In genomic region chr16:45094136-45094756, GRCm38 (mm10) we compare ENCODE assay signal across 9 mouse cellular contexts. TPM values are rescaled to one million over a fixed set of nuclear protein-coding genes. Genes with fewer than 3 reads are reported as not detected.
DNase-seq lines count a peak whose midpoint lies in the region; ATAC-seq and TF ChIP-seq lines count a peak whose summit lies in the region.
"Had no signal": no experiment of that assay in that cellular context is flagged by ENCODE, and none has a peak within 500 bp of the region (broad histone marks: within the 10 kb centered on the region; RNA-seq: fewer than 3 reads in every experiment).

No protein-coding gene starts in this region.

- no peak for TF ChIP-seq EP300 in heart, postnatal 0 days (IDR thresholded peaks at IDR 0.05; ENCODE audit: low read depth)
- no peak for TF ChIP-seq EP300 in stomach, postnatal 0 days (optimal IDR thresholded peaks at IDR 0.05)

- H3K9me3 ChIP-seq in heart, postnatal 0 days (replicated peaks; ENCODE audit: control insufficient read depth, low read length): no peaks in the 10 kb centered on the region
- no peaks in the 10 kb centered on the region for H3K9me3 ChIP-seq in liver, embryonic 16.5 days (replicated peaks; ENCODE audit: control insufficient read depth, low read length)
- no peaks in the 10 kb centered on the region for H3K9me3 ChIP-seq in stomach, postnatal 0 days (ENCODE audit: control insufficient read depth, low read length)

- peak overlapping the region; percentile 60 for H3K9ac ChIP-seq in heart, postnatal 0 days (replicated peaks; ENCODE audit: low read depth, low read length)
- H3K9ac ChIP-seq in liver, embryonic 16.5 days (ENCODE audit: low read depth, low read length): no peak overlapping the region; the same call in 1 of the 2 replicates
- H3K9ac ChIP-seq in stomach, postnatal 0 days (ENCODE audit: low read length): peak overlapping the region; percentile 68

- no peak for TF ChIP-seq POLR2A in cerebellum, adult 2 months (IDR thresholded peaks at IDR 0.05; ENCODE audit: borderline replicate concordance, insufficient read depth, low read length)
- no peak for TF ChIP-seq POLR2A in thymus, adult 2 months (IDR thresholded peaks at IDR 0.05; ENCODE audit: control insufficient read depth, extremely low read depth, insufficient read depth, low read length, poor library complexity)

- ATAC-seq in heart, postnatal 0 days (ENCODE audit: insufficient read depth, low read depth): 0 out of 2 replicates have a peak, but pooled peaks have one; percentile 1
- ATAC-seq in liver, embryonic 16.5 days (ENCODE audit: low read depth): no peak
- no peak for ATAC-seq in stomach, postnatal 0 days (ENCODE audit: low FRiP score, low TSS enrichment)

- 2% methylated on average over 9 of the region's 9 CpGs for WGBS in heart, postnatal 0 days
- WGBS in liver, embryonic 16.5 days (ENCODE audit: insufficient replicate concordance): 8% methylated on average over 9 of the region's 9 CpGs
- WGBS in stomach, postnatal 0 days: 1% methylated on average over 9 of the region's 9 CpGs
- 14% methylated on average over 9 of the region's 9 CpGs for WGBS in cerebellum, adult 2 months
- 22% methylated on average over 9 of the region's 9 CpGs for WGBS in thymus, adult 2 months

- H3K27ac ChIP-seq in heart, postnatal 0 days (ENCODE audit: low read depth): peak overlapping the region; percentile 91
- no peak overlapping the region for H3K27ac ChIP-seq in liver, embryonic 16.5 days (ENCODE audit: low read length)
- H3K27ac ChIP-seq in stomach, postnatal 0 days (replicated peaks): peak overlapping the region; percentile 83
- H3K27ac ChIP-seq in cerebellum, adult 2 months (ENCODE audit: insufficient read depth, low read length): no peak overlapping the region
- no peak overlapping the region for H3K27ac ChIP-seq in thymus, adult 2 months (ENCODE audit: control insufficient read depth, insufficient read depth, low read length)

- H3K4me2 ChIP-seq in heart, postnatal 0 days (ENCODE audit: low read depth, low read length): peak overlapping the region; percentile 71
- H3K4me2 ChIP-seq in liver, embryonic 16.5 days (ENCODE audit: low read depth, low read length): no peak overlapping the region
- peak overlapping the region; percentile 58 for H3K4me2 ChIP-seq in stomach, postnatal 0 days (replicated peaks; ENCODE audit: low read depth)

- no peaks in the 10 kb centered on the region for H3K36me3 ChIP-seq in heart, postnatal 0 days (replicated peaks; ENCODE audit: control insufficient read depth, insufficient read depth, low read length)
- no peaks in the 10 kb centered on the region for H3K36me3 ChIP-seq in liver, embryonic 16.5 days (ENCODE audit: control insufficient read depth, insufficient read depth)
- no peaks in the 10 kb centered on the region for H3K36me3 ChIP-seq in stomach, postnatal 0 days (ENCODE audit: control insufficient read depth, insufficient read depth, low read length)
- no peaks in the 10 kb centered on the region for H3K36me3 ChIP-seq in thymus, adult 2 months (ENCODE audit: control insufficient read depth, insufficient read depth, low read length)

- no peak for TF ChIP-seq CTCF in heart, postnatal 0 days (IDR thresholded peaks at IDR 0.05; ENCODE audit: low read depth)
- no peak for TF ChIP-seq CTCF in stomach, postnatal 0 days (IDR thresholded peaks at IDR 0.05; ENCODE audit: low read depth)
- TF ChIP-seq CTCF in cerebellum, adult 2 months (IDR thresholded peaks at IDR 0.05; ENCODE audit: borderline replicate concordance, insufficient read depth, low read depth, low read length): no peak
- no peak for TF ChIP-seq CTCF in thymus, adult 2 months (IDR thresholded peaks at IDR 0.05; ENCODE audit: borderline replicate concordance, control insufficient read depth, extremely low read depth, insufficient read depth, low read length, poor library complexity)

- DNase-seq in cerebellum, postnatal 10 days: peak; percentile 5 to 7
- DNase-seq in cerebellum, adult 9-10 months: no peak
- peak; percentile 54 for DNase-seq in embryo, embryonic 10 days (ENCODE audit: low spot score)
- DNase-seq in heart, postnatal 0 days (ENCODE audit: low spot score): no peak
- DNase-seq in stomach, postnatal 0 days (ENCODE audit: low spot score): no peak
- no peak for DNase-seq in cerebellum, adult 2 months
- DNase-seq in thymus, adult 2 months: no peak

- H3K4me1 ChIP-seq in heart, postnatal 0 days (ENCODE audit: control insufficient read depth, insufficient read depth): peaks cover 31% of the 10 kb centered on the region
- H3K4me1 ChIP-seq in liver, embryonic 16.5 days (ENCODE audit: control insufficient read depth, low read depth, low read length): no peaks in the 10 kb centered on the region
- no peaks in the 10 kb centered on the region for H3K4me1 ChIP-seq in stomach, postnatal 0 days (replicated peaks; ENCODE audit: control insufficient read depth, insufficient read depth)
- no peaks in the 10 kb centered on the region for H3K4me1 ChIP-seq in cerebellum, adult 2 months (ENCODE audit: control insufficient read depth, insufficient read depth, low read length)
- no peaks in the 10 kb centered on the region for H3K4me1 ChIP-seq in thymus, adult 2 months (replicated peaks; ENCODE audit: control insufficient read depth, insufficient read depth, low read length)

- H3K27me3 ChIP-seq in heart, postnatal 0 days (ENCODE audit: control insufficient read depth, insufficient read depth, low read length): no peaks in the 10 kb centered on the region
- H3K27me3 ChIP-seq in liver, embryonic 16.5 days (ENCODE audit: control insufficient read depth, insufficient read depth, low read depth, low read length): no peaks in the 10 kb centered on the region
- H3K27me3 ChIP-seq in stomach, postnatal 0 days (ENCODE audit: control insufficient read depth, insufficient read depth, low read length): no peaks in the 10 kb centered on the region
- H3K27me3 ChIP-seq in cerebellum, adult 2 months (ENCODE audit: control insufficient read depth, insufficient read depth, low read length): no peaks in the 10 kb centered on the region
- H3K27me3 ChIP-seq in thymus, adult 2 months (ENCODE audit: control insufficient read depth, insufficient read depth, low read length): no peaks in the 10 kb centered on the region

- H3K4me3 ChIP-seq in heart, postnatal 0 days (ENCODE audit: low read depth, low read length): peak overlapping the region; percentile 47
- peak overlapping the region; percentile 29; the same call in 1 of the 2 replicates for H3K4me3 ChIP-seq in liver, embryonic 16.5 days (ENCODE audit: low read depth, low read length)
- H3K4me3 ChIP-seq in stomach, postnatal 0 days (ENCODE audit: low read depth, low read length): peak overlapping the region; percentile 47
- no peak overlapping the region for H3K4me3 ChIP-seq in cerebellum, adult 2 months (replicated peaks; ENCODE audit: insufficient read depth, low read depth, low read length)
- H3K4me3 ChIP-seq in thymus, adult 2 months (ENCODE audit: control insufficient read depth, insufficient read depth, low read length): no peak overlapping the region

RNA-seq across cellular contexts. Expression of gene Ccdc80, which starts 1.0 kb away (rescaled TPM):
- total RNA-seq in heart, postnatal 0 days (2014; rRNA removed; ENCODE audit: low replicate concordance): 61.4 and 70.2 TPM in 2 replicates
- polyA plus RNA-seq in heart, postnatal 0 days (2015; fragmentation: Nextera tagmentation; extraction: Ambion mirVana): 75.3 and 75.8 TPM in 2 replicates
- polyA plus RNA-seq in liver, embryonic 16.5 days (2015; fragmentation: Nextera tagmentation; extraction: Ambion mirVana): 10.4 and 11.8 TPM in 2 replicates
- 51.9 and 56.1 TPM in 2 replicates for polyA plus RNA-seq in stomach, postnatal 0 days (2015; fragmentation: Nextera tagmentation; extraction: Ambion mirVana)
- polyA plus RNA-seq in cerebellum, adult 2 months (2012; rRNA removed): 3.2 and 3.8 TPM in 2 replicates
- 5.9 and 11.6 TPM in 2 replicates for polyA plus RNA-seq in thymus, adult 2 months (2012; rRNA removed)
- total RNA-seq: common myeloid progenitor, adult 5-6 weeks had no signal

Comparison
In these comparisons a context has a peak if more than half of its experiments do, and no peak if none do; other contexts are left out.
1. DNase-seq: peak in cerebellum, postnatal 10 days (2 of 2) and embryo, embryonic 10 days (single experiment); none in cerebellum, adult 9-10 months (single experiment), heart, postnatal 0 days (single experiment), stomach, postnatal 0 days (single experiment), cerebellum, adult 2 months (0 of 2) and thymus, adult 2 months (single experiment).
2. H3K27ac ChIP-seq: peak in heart, postnatal 0 days (single experiment) and stomach, postnatal 0 days (single experiment); none in liver, embryonic 16.5 days (single experiment), cerebellum, adult 2 months (single experiment) and thymus, adult 2 months (single experiment).
3. H3K4me3 ChIP-seq: peak in heart, postnatal 0 days (single experiment), liver, embryonic 16.5 days (single experiment) and stomach, postnatal 0 days (single experiment); none in cerebellum, adult 2 months (single experiment) and thymus, adult 2 months (single experiment).